Mouse (Mus musculus) G1E (cell line): ENCODE results near the gene Agap3.

Experiments used
- CTCF ChIP-seq: IDR thresholded peaks from 2 replicates; pipeline ENCODE4 v1.5.1; 2012; ENCODE audit warnings: low read depth, low read length, inconsistent platforms, mixed read lengths
- GATA1 ChIP-seq: IDR thresholded peaks from 2 replicates; pipeline ENCODE4 v1.6.1; 2012; ENCODE audit warnings: borderline replicate concordance, low read length, inconsistent platforms, mixed read lengths
- GATA2 ChIP-seq: IDR thresholded peaks from 2 replicates; pipeline ENCODE4 v1.6.1; 2012; ENCODE audit warnings: low read depth, low read length, inconsistent platforms, borderline replicate concordance
- POLR2AphosphoS5 ChIP-seq: IDR thresholded peaks from 2 replicates; pipeline ENCODE4 v1.6.1; 2012; ENCODE audit warnings: low read depth, low read length, inconsistent platforms; ENCODE audit not compliant: insufficient replicate concordance
- TAL1 ChIP-seq: conservative IDR thresholded peaks from 2 replicates; pipeline ENCODE4 v1.6.1; 2012; ENCODE audit warnings: low read depth, low read length, inconsistent platforms, mixed read lengths

DNA sequence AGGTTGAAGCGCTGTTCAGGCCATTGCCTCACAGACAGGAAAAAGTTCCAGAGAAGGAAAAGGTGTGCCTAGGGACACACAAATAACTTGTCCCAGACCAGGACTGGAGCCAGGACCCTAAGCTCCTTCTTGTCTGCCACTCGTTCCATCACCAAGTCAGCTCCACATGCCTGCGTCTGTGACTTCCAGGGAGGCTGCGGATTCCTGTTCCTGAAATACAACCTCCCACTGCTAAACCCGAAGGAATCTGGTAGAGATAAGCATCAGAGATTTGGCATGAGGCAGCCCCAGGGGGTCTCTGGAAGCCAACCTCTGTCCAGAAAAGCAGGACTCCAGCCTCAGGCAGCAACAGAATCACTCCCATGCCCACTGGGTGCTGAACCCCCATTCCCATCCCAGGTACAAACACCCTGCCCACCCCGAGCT, 89.2 kb downstream of the Agap3 start:
- no peak for TF ChIP-seq GATA1
- TF ChIP-seq CTCF = no peak
- TF ChIP-seq TAL1 = no peak
- TF ChIP-seq POLR2AphosphoS5 = no peak
- TF ChIP-seq GATA2 = no peak
